Mouse (Mus musculus): ENCODE results near the gene Il17c.

The Il17c gene

DNA sequence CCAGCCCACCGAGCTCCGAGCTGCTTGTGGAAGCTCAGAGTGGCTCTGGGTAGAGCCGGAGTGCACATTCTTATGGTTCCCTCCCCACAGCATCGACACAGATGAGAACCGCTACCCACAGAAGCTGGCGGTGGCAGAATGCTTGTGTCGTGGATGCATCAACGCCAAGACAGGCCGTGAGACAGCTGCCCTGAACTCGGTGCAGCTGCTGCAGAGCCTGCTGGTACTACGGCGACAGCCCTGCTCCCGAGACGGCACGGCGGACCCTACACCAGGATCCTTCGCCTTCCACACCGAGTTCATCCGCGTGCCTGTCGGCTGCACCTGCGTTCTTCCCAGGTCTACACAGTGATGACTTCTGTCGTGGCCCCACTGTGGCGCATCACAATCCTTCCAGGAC is 1.4 kb downstream of the Il17c start:
- no peak for TF ChIP-seq GATA4 (IDR thresholded peaks at IDR 0.05; ENCODE audit: insufficient replicate concordance, low read length)

DNA sequence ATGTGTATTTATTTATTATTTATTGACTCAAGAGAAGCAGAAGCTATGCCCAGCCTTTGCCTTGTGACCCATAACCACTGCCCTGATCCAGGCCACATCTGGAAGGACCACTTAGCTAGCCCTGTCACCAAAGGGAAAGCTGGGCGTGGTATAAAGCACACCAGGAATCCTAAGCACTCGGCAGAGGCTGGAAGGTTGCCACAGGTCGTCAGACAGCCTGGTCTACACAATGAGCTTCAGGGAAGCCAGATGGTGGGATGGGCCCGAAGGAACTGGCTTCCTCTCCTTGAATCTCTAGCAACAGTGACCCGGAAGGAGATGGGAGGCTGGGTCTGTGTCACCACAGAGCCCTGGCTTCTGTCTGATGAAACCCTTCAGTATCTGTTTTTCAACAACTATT is 1.8 kb downstream of the Il17c start:
- TF ChIP-seq GATA4 (IDR thresholded peaks at IDR 0.05; ENCODE audit: insufficient replicate concordance, low read length): no peak

GRCm38 (mm10) chr8:122426145-122426544 is 4.3 kb downstream of the Il17c start:
- no peak for TF ChIP-seq GATA4 (IDR thresholded peaks at IDR 0.05; ENCODE audit: insufficient replicate concordance, low read length)

DNA sequence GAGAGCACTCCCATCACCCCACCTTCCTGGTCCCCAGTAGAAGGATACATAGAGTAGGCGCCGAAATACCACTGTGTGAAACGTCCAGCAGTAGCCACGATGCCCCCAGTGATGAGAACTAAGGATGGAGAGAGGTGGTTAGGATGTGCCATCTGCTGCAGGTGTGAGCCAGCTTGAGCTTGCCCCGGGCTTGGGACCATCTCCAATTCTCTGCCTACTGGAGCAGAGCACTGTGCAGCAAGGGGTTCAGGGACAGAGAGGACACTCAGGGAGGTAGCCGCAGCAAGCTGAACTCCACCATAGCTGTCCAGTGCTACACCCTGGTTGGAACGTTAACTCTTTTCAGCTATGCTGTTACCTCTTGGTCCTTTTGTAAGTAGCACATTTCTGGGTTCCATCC is 5.8 kb downstream of the Il17c start:
- TF ChIP-seq GATA4 (IDR thresholded peaks at IDR 0.05; ENCODE audit: insufficient replicate concordance, low read length): no peak

DNA sequence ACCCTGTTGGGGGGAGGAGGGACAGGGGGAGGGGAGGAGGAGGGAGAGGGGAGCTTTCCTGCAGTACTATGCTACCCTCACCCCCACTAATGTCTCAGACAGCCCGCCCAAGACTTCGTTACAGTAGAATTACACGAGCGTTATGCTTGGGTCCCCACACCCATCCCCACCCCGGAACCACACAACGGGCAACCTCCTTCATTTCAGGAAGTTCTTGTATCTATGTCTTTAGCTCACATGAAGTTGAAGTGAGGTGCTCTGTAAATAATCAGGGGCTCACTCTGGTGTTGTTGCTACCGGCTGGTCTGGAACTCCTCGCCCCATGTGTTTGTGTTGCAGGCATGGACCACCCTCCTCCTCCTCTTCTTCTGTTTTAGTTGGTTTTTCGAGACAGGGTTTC is 6.3 kb downstream of the Il17c start:
- no peak for TF ChIP-seq GATA4 (IDR thresholded peaks at IDR 0.05; ENCODE audit: insufficient replicate concordance, low read length)

- no peak for TF ChIP-seq GATA4 (IDR thresholded peaks at IDR 0.05; ENCODE audit: insufficient replicate concordance, low read length)
Observed at GRCm38 (mm10) chr8:122430058-122430636, 8.3 kb downstream of the Il17c start.

GRCm38 (mm10) chr8:122430646-122431045 is 8.8 kb downstream of the Il17c start:
- TF ChIP-seq GATA4 (IDR thresholded peaks at IDR 0.05; ENCODE audit: insufficient replicate concordance, low read length): no peak

- no peak for TF ChIP-seq GATA4 (IDR thresholded peaks at IDR 0.05; ENCODE audit: insufficient replicate concordance, low read length)
Observed at GRCm38 (mm10) chr8:122431694-122432442, 10.0 kb downstream of the Il17c start.

DNA sequence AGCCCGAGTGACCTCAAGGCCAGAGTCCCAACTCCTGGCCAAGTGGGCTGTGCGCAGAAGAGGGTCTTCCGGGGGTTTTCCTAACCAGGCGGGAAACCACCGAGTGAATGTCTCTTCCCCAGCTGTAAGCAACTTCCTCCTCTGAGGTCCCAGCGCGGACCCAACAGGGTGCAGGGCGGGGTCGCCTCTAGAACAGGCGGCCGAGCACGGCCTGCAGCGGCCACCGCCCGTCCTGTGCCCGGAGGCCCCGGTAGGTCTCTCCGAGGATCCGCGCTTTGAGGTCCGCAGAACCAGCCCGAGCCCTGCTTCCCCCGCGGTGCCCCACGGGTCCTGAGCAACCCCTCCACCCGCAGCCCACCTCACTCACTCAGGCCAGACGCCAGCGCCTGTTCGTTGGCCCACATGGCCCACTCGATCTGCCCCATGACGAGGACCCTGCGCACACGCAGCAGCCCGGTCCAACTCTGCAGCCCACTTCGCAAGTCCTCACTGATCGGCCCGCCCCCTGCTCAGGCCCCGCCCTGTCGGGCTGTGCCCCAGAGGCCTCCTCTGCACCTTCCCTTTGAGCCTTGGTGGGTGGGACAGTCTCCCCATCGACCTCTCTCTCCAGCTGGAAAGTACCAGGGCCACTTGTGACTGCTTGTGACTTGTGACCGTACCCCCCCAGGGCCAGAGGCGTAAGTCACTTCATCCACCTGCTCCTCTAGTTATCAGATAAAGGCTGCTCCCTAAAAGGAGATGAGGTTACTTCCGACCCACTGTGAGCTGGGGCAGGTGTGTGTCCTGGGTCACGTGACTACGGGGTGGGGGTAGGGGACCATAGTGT is 10.8 kb downstream of the Il17c start, which contains the start of gene Cyba:
Gene Cyba, minus strand, starts transcription at position 488 of the 826 bp plus-strand sequence.
- no peak for TF ChIP-seq GATA4 (IDR thresholded peaks at IDR 0.05; ENCODE audit: insufficient replicate concordance, low read length)

GRCm38 (mm10) chr8:122433269-122433905 is 11.6 kb downstream of the Il17c start:
- TF ChIP-seq GATA4 (IDR thresholded peaks at IDR 0.05; ENCODE audit: insufficient replicate concordance, low read length): no peak

GRCm38 (mm10) chr8:122435375-122435774 is 13.6 kb downstream of the Il17c start:
- TF ChIP-seq GATA4 (IDR thresholded peaks at IDR 0.05; ENCODE audit: insufficient replicate concordance, low read length): no peak

DNA sequence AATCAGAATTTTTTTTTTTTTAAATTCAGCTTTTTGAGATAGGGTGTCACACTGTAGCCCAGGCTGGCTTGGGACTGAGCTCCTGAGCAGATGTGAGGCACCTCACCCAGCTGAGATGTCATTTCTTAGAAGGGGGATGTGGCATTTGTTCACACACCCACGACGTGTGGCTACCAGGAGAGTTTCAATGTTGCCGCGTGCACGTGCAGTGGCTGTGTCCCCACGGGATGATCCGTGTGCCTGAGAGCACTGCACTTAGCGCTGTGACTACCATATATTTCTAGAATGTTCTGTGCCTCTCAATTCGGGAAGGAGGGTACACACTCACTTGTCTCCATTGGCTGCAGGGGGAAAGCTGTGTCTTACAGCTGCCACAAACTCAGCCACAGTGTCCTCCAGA is 14.3 kb downstream of the Il17c start:
- no peak for TF ChIP-seq GATA4 (IDR thresholded peaks at IDR 0.05; ENCODE audit: insufficient replicate concordance, low read length)

DNA sequence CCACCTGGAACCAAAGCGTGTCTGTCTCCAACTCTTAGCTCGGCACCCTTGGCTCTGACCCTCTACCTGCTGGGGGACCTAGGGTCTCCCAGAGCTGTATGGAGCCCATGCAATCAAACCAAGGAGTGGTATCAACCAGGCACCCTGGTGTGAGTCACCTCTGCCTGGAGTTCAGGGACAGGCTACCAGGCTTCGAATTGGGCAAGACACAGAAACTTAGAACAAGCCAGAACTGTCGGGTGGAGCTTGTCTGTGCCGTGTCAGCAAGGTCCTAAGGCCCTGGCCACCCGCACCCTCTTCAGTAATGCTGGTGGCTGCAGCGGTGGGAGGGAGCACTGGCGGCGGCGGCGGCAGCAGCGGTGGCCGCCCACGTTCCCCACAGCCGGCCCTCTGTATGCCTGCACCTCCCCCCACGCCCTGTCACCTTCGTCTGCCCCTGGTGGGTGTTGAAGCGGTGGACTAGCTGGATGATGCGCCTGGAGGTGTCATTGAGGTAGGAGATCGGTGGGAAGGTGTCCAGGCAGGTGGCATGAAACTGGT is 14.8 kb downstream of the Il17c start:
- no peak for TF ChIP-seq GATA4 (IDR thresholded peaks at IDR 0.05; ENCODE audit: insufficient replicate concordance, low read length)

GRCm38 (mm10) chr8:122437708-122438331 is 16.0 kb downstream of the Il17c start:
- no peak for TF ChIP-seq GATA4 (IDR thresholded peaks at IDR 0.05; ENCODE audit: insufficient replicate concordance, low read length)

DNA sequence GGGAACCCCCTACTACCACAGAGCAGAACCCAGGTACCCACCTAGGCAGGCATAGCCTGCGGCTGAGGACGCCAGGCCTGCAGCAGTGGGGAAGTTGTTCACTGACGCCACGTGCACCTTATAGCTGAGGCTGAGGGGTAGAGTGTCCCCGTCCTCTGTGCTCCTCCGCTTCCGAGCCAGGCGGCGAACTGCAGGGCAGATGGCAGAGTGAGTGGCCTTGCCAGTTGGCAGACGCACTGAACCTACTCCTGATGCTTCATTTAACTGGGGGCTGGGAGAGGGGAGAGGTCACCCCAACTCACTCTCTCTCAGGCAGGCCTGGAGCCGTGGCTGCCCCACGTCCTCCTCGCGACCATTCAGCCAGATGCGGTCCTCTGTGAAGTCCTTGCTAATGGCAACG is 17.5 kb downstream of the Il17c start:
- no peak for TF ChIP-seq GATA4 (IDR thresholded peaks at IDR 0.05; ENCODE audit: insufficient replicate concordance, low read length)
